Mouse (Mus musculus) testis, postnatal 14 days (tissue): ENCODE data around the gene Asb8.

ENCODE experiments used
- DNase-seq: peaks from one replicate; pipeline ENCODE4 v3.0.0; 2021; ENCODE audit warnings: low spot score

Gene Asb8

DNA sequence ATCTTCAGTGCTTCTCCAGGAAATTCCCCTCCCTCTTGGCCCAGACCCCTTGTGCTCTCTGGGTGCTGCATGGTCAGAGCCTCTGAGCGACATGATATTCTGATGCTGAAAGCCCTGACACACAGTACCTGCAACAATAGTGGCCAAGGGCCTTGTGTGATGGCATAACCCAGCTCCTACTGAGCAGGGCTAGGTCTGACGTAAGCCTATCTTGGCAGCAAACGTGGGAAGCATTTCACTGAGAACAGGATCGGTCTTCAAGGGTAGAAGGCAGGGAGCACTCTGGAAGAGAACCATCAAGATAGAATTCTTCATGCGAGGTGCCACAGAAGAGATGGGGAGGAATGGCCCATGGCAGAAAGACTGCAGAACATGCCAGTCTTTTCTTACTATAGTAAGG is at the start of gene Asb8:
TSS of gene Asb8 (minus strand) at position 101 of the 400 bp plus-strand sequence.
- no peak for DNase-seq

GRCm38 (mm10) chr15:98214130-98214529 is 48.7 kb upstream of the Asb8 start:
- no peak for DNase-seq

GRCm38 (mm10) chr15:98213336-98213870 is 48.0 kb upstream of the Asb8 start:
- no peak for DNase-seq

DNA sequence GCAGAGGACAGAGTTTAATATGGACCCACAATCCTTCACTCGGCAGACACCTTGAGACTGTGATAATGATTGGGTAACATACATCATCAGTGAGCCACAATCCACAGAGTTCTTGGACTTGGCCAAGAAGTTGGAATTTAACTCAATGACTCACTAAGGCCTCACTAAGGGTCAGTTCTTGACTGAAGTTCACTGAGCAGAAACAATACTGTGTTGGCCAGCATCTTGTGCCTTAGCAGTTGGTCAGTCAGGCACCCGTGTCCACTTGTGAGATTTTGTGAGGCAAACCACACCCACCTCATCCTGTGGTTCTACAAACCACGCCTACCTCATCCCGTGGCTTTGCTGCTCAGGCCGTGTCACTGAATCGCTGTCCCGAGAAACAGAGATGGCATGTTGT is 44.3 kb upstream of the Asb8 start:
- no peak for DNase-seq

GRCm38 (mm10) chr15:98195442-98195841 is 30.0 kb upstream of the Asb8 start, which contains the start of gene Olfr288:
TSS of gene Olfr288 (minus strand) at chr15:98195542.
- no peak for DNase-seq

- DNase-seq: no peak
Measured at GRCm38 (mm10) chr15:98184456-98184855, 19.0 kb upstream of the Asb8 start.

DNA sequence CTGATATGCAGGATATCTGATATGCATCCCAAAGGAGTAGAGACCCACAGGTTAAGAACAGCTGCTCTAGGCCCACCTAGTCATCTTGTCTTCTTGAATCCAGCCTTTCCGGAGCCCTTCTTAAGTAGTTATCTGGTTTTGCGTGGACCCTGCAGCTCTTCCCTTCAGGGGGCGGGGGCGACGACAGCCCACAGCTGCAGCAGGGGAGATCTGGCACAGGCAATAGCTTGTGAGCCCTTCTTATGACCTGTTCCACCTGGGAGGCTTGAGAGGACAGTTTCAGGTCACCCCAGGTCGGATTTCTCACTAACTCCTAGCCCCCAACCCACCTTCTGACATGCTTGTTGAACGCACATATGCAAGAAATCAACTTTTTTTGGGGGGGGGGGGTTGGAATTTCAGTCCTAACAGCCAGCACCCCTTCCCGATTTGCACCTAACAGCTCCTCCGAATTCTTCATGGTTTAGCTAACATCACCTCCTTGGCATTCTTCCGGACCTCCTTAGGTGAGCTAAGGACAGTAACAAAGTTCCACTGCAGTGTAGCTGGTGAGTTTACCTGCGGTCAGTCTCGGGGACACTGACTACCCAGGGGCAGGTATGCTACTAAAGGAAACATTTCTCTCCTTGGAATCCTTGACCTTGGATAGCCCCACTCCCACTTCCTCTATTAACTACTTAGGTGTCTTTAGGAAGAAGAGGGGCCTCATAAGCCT is 16.6 kb upstream of the Asb8 start:
- DNase-seq: no peak

- peak; percentile 91 for DNase-seq
Measured at GRCm38 (mm10) chr15:98181132-98181711, 15.8 kb upstream of the Asb8 start.

DNA sequence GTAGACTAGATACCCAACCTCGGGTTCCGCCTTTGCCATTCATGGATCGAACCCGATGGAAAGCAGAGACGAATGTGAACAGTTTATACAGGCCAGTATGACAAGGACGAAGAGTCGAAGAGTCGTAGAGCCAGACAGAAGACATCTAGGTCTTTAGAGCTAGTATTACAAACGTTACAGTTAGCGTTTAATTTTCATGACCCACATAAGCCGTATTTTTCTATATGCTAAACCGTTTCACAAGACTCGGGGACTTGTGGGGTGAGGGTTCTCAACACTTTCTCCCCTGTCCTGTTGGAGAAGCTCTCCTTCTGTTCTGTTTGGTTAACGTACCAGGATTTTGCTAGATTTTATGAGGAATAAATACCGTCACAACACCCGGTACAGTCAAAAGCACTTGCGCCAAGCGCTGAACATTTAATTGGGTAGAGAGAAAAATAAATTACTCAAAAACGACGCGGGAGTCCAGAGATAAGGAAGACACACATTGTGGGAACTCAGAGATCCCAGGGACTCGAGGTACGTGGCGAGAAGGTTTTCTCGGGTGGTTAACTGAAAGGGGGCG is 15.2 kb upstream of the Asb8 start:
- no peak for DNase-seq

DNA sequence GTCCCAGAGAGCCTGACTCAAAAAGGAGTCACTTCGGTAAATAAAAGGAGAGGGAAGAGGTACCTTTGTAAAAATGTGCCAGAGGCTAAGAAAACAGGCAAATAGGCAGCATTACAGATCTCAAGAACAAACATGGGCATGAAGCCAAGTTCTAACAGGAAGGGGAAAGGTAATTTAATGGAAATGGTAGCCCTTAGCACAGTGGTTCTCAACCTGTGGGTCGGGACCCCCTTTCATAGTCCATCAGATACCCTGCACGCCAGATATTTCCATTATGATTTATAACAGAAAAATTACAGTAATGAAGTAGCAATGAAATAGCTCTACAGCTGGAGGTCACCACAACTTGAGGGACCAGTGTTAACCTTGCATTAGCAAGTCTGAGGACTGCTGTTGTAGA is 11.9 kb upstream of the Asb8 start:
- no peak for DNase-seq

DNA sequence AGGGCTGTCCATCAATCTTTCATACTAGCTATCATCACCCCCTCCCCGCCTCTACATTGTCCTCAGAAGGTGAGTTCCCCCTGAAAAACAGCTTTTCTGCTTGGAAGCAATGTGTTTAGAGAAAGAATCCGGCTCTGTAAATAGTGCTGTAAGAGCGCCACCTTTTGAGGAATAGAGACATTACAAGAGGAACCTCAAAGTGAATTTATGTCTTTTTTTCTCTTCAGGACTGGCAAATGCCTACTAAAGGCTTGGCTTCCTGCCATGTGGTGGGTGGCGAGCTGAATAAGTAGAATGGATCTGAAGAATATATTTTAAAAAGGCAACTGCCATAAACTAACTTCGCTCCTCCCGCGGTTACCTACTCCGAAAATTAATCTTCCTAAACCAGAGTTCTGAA is 8.4 kb upstream of the Asb8 start:
- DNase-seq: no peak

DNA sequence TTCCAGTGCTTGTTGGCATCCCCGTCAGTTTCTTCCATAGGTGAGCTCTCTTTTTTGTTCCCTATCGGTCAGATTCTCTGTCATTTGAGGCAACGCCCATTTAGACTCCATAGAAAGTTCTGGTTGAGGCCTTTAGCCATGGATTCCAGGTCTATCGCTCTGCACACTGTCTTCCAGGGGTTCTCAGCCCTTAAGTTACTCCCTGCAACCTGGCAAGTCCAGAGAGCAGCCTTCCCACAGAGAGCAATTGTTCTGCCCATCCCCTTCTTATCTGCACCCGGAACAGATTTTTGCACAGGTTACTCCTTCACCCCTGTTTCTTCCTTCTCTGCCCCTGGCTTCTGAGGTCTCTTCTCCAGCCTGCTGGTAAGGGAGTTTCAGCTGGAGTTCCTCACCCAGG is 6.7 kb upstream of the Asb8 start:
- DNase-seq: no peak

- DNase-seq: no peak
Measured at GRCm38 (mm10) chr15:98170917-98171316, 5.5 kb upstream of the Asb8 start.

DNA sequence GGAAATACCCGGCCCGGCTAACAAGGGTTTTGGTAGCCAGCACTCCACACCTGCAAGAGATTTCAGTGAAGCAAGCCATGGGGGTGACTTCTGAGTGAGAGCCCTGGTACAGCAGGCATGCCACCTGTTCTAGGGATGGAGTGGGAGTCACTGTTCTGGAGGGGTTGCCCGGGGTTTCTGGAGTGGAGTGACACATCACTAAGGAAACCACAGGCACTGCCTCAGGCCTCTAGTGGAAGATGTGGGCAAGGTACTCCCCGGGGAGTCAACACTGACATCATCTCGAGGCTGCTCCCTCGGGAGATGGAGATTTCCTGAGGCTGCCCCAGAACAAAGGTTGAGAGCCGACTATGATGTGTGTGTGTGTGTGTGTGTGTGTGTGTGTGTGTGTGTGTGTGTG is 4.9 kb upstream of the Asb8 start:
- DNase-seq: no peak

DNA sequence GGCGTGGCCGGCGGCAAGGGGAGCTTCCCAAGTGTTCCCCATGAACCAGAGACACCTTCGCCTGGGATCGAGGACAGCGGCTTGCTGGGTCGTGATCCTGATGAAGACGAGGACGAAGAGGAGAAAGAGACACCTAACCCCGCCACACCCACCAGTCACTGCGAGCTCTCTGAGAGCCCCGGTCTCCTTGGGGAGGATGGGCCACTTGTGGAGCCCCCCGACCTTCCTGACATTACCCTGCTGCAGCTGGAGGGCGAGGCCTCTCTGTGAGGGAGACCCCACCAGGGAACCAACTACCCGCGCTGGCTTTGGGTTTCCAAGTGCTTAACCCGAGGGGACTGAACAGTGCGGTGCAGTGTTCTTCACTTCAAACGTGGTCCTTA is 3.2 kb upstream of the Asb8 start:
- DNase-seq: no peak

DNA sequence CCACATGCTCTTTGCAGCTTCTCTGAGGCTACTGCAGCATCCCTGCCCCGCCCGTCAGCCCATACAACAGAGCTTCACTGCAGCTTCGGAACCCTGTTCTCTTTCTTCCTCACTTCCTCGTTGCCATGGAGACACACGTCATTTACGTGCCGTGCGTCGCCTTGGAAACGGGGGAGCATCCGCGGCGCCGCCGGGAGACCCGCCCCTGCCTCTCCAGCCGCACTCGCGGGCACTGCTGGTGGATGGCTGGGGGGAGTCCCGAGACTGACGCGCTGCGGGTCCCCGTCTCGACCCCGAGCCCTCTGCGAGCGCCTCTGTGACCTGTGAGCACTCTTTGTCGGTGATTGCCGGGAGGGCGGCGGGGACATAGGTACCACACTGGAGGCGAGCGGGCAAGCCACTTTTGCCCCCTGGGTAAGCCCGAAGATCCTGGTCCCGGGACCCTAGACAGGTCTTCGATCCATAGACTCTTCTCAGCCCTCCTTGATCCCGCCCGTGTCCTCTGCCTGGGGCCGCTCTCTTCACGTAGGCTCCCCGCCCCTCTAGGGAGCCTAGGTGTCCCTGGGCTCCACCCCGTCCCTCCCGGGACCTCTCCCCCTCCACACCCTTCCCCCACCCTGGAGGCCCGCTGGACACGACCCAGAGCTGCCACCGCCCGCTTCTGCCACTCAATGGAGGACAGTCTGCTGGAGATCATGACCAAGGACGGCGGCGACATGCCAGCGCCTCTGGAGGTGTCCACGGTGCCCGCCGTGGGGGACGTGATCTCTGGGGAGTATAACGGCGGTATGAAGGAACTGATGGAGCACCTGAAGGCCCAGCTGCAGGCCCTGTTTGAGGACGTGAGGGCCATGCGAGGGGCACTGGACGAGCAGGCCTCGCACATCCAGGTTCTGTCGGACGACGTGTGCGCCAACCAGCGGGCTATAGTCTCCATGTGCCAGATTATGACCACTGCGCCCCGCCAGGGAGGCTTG is 2.5 kb upstream of the Asb8 start:
- peak; percentile 85 for DNase-seq

DNA sequence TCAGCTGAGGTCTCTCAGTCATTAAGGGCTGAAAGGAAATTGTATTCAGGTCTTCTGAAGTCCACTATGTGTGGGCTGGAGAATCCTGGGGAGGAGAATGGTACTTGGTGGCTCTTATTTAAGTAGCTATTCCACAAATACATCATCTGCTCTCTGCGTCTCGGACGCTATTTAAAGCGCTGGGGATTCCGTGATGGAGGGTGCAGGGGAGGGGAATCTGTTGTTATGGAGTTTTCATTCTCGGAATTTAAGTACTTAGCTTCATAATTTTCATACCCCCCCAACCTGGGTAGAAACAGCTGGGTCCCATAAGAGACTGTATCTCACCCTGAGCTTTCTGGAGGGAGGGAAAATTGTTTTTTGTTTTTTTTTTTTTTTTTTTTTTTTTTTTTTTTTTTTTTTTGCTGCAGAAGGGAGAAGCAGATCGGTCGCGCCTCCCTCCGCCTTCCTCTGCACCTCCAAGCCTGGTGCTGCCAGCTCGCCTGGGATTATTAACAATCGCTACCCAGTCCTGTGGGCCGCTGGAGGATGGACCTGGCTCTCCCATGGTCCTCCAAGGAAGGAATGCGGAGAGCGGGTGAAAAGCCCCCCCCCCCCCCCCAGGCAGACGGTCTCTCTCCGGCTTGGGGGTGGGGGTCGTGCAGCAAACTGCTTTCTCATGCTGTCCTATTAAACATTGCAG is 1.7 kb upstream of the Asb8 start, which contains the start of gene Ccdc184:
TSS of gene Ccdc184 (plus strand) at position 196 of the 682 bp plus-strand sequence.
- no peak for DNase-seq

DNA sequence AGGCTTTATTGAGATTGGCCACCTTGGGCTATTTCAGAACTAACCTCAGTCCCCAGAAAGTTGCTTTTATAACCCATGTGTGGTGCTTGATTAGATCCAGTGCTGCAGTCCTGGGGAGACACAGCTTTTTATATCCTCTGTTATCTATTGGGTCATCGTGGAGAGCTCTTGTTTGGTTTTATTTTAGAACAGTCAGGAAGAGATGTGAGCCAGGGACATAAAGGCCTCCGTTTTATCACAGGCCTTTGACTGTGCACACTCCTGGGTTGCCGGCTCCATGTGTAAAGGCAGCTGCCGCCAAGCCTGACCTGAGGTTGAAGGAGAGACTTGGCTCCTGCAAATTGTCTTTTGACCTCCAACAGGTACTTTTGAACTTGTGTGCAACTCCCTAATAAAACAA is 2.9 kb downstream of the Asb8 start:
- no peak for DNase-seq

GRCm38 (mm10) chr15:98161026-98161805 is 4.2 kb downstream of the Asb8 start:
- DNase-seq: no peak

DNA sequence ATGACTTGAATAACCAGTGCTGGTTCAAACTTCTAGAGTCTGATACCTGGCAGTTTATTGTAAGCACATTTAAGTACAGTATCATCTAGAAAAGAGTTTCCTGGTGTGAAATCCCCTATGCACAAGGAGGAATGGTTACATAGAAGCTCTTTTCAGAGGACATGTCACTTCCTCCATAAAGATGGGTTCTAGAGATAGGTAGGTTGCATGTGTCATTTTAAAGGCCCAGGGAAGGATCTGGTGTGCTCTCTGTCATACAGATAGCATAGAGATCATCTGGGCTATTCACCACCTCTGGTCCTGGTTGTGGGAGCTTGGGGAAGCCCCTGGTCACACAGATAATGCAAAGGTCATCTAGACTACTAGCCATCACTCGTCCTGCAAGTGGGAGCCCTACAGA is 8.2 kb downstream of the Asb8 start:
- DNase-seq: no peak

GRCm38 (mm10) chr15:98155944-98156343 is 9.5 kb downstream of the Asb8 start:
- no peak for DNase-seq
